Comparison of ENCODE assay signal across 27 mouse cellular contexts in genomic region chr11:96995031-96995430, GRCm38 (mm10). TPM values are rescaled to one million over a fixed set of nuclear protein-coding genes. Genes with fewer than 3 reads are reported as not detected.
DNase-seq lines count a peak whose midpoint lies in the region; ATAC-seq and TF ChIP-seq lines count a peak whose summit lies in the region.
"Had no signal": no experiment of that assay in that cellular context is flagged by ENCODE, and none has a peak within 500 bp of the region (broad histone marks: within the 10 kb centered on the region; RNA-seq: fewer than 3 reads in every experiment).

No protein-coding gene starts in this region.

- H3K9me3 ChIP-seq in kidney, embryonic 14.5 days (ENCODE audit: control insufficient read depth, low read length) = no peaks in the 10 kb centered on the region
- no peaks in the 10 kb centered on the region for H3K9me3 ChIP-seq in stomach, embryonic 16.5 days (replicated peaks; ENCODE audit: control insufficient read depth, low read length)
- H3K9me3 ChIP-seq in stomach, postnatal 0 days (ENCODE audit: control insufficient read depth, low read length) = no peaks in the 10 kb centered on the region
- no peaks in the 10 kb centered on the region for H3K9me3 ChIP-seq in intestine, embryonic 15.5 days
- H3K9me3 ChIP-seq: limb, embryonic 15.5 days; midbrain, embryonic 12.5 days; neural tube, embryonic 13.5 days had no signal

- no peak for TF ChIP-seq EP300 in stomach, postnatal 0 days (optimal IDR thresholded peaks at IDR 0.05)

- peaks cover 17% of the 10 kb centered on the region; the same call in 1 of the 2 replicates for H3K27me3 ChIP-seq in kidney, embryonic 14.5 days (ENCODE audit: control insufficient read depth, insufficient read depth, low read length)
- H3K27me3 ChIP-seq in stomach, embryonic 16.5 days (ENCODE audit: control insufficient read depth, insufficient read depth, low read length) = 0 out of 2 replicates have a peak, but pooled peaks cover 5% of the 10 kb centered on the region
- no peaks in the 10 kb centered on the region for H3K27me3 ChIP-seq in stomach, postnatal 0 days (ENCODE audit: control insufficient read depth, insufficient read depth, low read length)
- peaks cover 4% of the 10 kb centered on the region for H3K27me3 ChIP-seq in intestine, embryonic 15.5 days (replicated peaks)

- no peak overlapping the region for H3K4me2 ChIP-seq in kidney, embryonic 14.5 days (replicated peaks; ENCODE audit: low read depth, low read length)
- no peak overlapping the region for H3K4me2 ChIP-seq in stomach, embryonic 16.5 days (ENCODE audit: low read depth, low read length)
- no peak overlapping the region for H3K4me2 ChIP-seq in stomach, postnatal 0 days (replicated peaks; ENCODE audit: low read depth)
- no peak overlapping the region for H3K4me2 ChIP-seq in intestine, embryonic 15.5 days (replicated peaks)
- H3K4me2 ChIP-seq: heart, embryonic 11.5 days; limb, embryonic 15.5 days; midbrain, embryonic 12.5 days; neural tube, embryonic 13.5 days had no signal

- 0 out of 2 replicates have a peak, but pooled peaks have one; percentile 14 for ATAC-seq in kidney, embryonic 14.5 days (ENCODE audit: low FRiP score, low TSS enrichment)
- ATAC-seq in stomach, embryonic 16.5 days (ENCODE audit: insufficient read depth, low FRiP score) = no peak
- ATAC-seq in stomach, postnatal 0 days (ENCODE audit: low FRiP score, low TSS enrichment) = no peak
- no peak for ATAC-seq in intestine, embryonic 15.5 days
- ATAC-seq: forebrain, embryonic 14.5 days; lung, postnatal 0 days had no signal

- H3K9ac ChIP-seq in kidney, embryonic 14.5 days (ENCODE audit: low read depth, low read length) = no peak overlapping the region
- peak overlapping the region; percentile 16; the same call in 1 of the 2 replicates for H3K9ac ChIP-seq in stomach, embryonic 16.5 days (ENCODE audit: low read length)
- no peak overlapping the region for H3K9ac ChIP-seq in stomach, postnatal 0 days (ENCODE audit: low read length)
- no peak overlapping the region for H3K9ac ChIP-seq in intestine, embryonic 15.5 days
- H3K9ac ChIP-seq: limb, embryonic 15.5 days; liver, embryonic 14.5 days; midbrain, embryonic 12.5 days; neural tube, embryonic 13.5 days had no signal

- H3K27ac ChIP-seq in kidney, embryonic 14.5 days (ENCODE audit: low read depth, low read length) = no peak overlapping the region
- no peak overlapping the region for H3K27ac ChIP-seq in stomach, embryonic 16.5 days (ENCODE audit: low read length)
- H3K27ac ChIP-seq in stomach, postnatal 0 days (replicated peaks) = no peak overlapping the region
- H3K27ac ChIP-seq in intestine, embryonic 15.5 days = no peak overlapping the region
- H3K27ac ChIP-seq: kidney, postnatal 0 days; limb, embryonic 15.5 days; liver, embryonic 14.5 days; midbrain, embryonic 12.5 days; neural tube, embryonic 13.5 days had no signal

- H3K4me3 ChIP-seq in kidney, embryonic 14.5 days (ENCODE audit: low read length) = no peak overlapping the region
- no peak overlapping the region for H3K4me3 ChIP-seq in stomach, embryonic 16.5 days (replicated peaks; ENCODE audit: low read length)
- H3K4me3 ChIP-seq in stomach, postnatal 0 days (ENCODE audit: low read depth, low read length) = no peak overlapping the region
- H3K4me3 ChIP-seq in intestine, embryonic 15.5 days (replicated peaks) = no peak overlapping the region
- H3K4me3 ChIP-seq: limb, embryonic 15.5 days; midbrain, embryonic 12.5 days; neural tube, embryonic 13.5 days had no signal

- H3K4me1 ChIP-seq in kidney, embryonic 14.5 days (ENCODE audit: control insufficient read depth, insufficient read depth, low read length) = peaks cover 36% of the 10 kb centered on the region
- peaks cover 8% of the 10 kb centered on the region; the same call in 1 of the 2 replicates for H3K4me1 ChIP-seq in stomach, embryonic 16.5 days (ENCODE audit: control insufficient read depth, insufficient read depth, low read length)
- H3K4me1 ChIP-seq in stomach, postnatal 0 days (replicated peaks; ENCODE audit: control insufficient read depth, insufficient read depth) = no peaks in the 10 kb centered on the region
- peaks cover 28% of the 10 kb centered on the region for H3K4me1 ChIP-seq in intestine, embryonic 15.5 days (replicated peaks)

- DNase-seq in kidney, postnatal 36 days = no peak
- no peak for DNase-seq in stomach, postnatal 0 days (ENCODE audit: low spot score)
- peak; percentile 76 for DNase-seq in adipocyte (ENCODE audit: low spot score)
- no peak for DNase-seq in gastrocnemius, postnatal 4 days (ENCODE audit: low spot score in 2 of 2)
- DNase-seq: adrenal gland, adult 8-10 months; cerebellum, adult 11-12 months; cerebellum, postnatal 10 days; kidney, adult 11 months; retina, postnatal 1 day; right cerebral cortex, postnatal 25 days; spleen, adult 18-20 months; thymus, postnatal 36 days had no signal

- TF ChIP-seq CTCF in stomach, postnatal 0 days (IDR thresholded peaks at IDR 0.05; ENCODE audit: low read depth) = no peak

- no peaks in the 10 kb centered on the region for H3K36me3 ChIP-seq in kidney, embryonic 14.5 days (ENCODE audit: control insufficient read depth, insufficient read depth, low read length)
- H3K36me3 ChIP-seq in stomach, embryonic 16.5 days (ENCODE audit: control insufficient read depth, insufficient read depth, low read length) = no peaks in the 10 kb centered on the region
- no peaks in the 10 kb centered on the region for H3K36me3 ChIP-seq in stomach, postnatal 0 days (ENCODE audit: control insufficient read depth, insufficient read depth, low read length)
- no peaks in the 10 kb centered on the region for H3K36me3 ChIP-seq in intestine, embryonic 15.5 days
- H3K36me3 ChIP-seq: limb, embryonic 15.5 days; midbrain, embryonic 12.5 days; neural tube, embryonic 13.5 days had no signal

- WGBS in kidney, embryonic 14.5 days = 26% methylated on average over 5 of the region's 5 CpGs
- 42% methylated on average over 5 of the region's 5 CpGs for WGBS in stomach, embryonic 16.5 days
- WGBS in stomach, postnatal 0 days = 31% methylated on average over 5 of the region's 5 CpGs
- 45% methylated on average over 5 of the region's 5 CpGs for WGBS in intestine, embryonic 15.5 days

RNA-seq across cellular contexts. Expression of gene Sp2, which starts 12.3 kb away (rescaled TPM):
- polyA plus RNA-seq in kidney, embryonic 14.5 days (2014; fragmentation: Nextera tagmentation; extraction: Ambion mirVana) = 13.3 and 23.9 TPM in 2 replicates
- polyA plus RNA-seq in stomach, embryonic 16.5 days (2015; fragmentation: Nextera tagmentation; extraction: Ambion mirVana) = 13.4 and 14.6 TPM in 2 replicates
- 5.8 and 7.1 TPM in 2 replicates for polyA plus RNA-seq in stomach, postnatal 0 days (2015; fragmentation: Nextera tagmentation; extraction: Ambion mirVana)
- total RNA-seq in gastrocnemius, postnatal 4 days (2021) = 10 to 100 TPM; 15.1 to 16.5 TPM
- 13.3 and 15.1 TPM in 2 replicates for polyA plus RNA-seq in intestine, embryonic 15.5 days (2015; fragmentation: Nextera tagmentation; extraction: Ambion mirVana)

RNA-seq across cellular contexts. Expression of gene Sp6, which starts 18.2 kb away (rescaled TPM):
- 0.57 and 0.60 TPM in 2 replicates for polyA plus RNA-seq in kidney, embryonic 14.5 days (2014; fragmentation: Nextera tagmentation; extraction: Ambion mirVana)
- polyA plus RNA-seq in stomach, embryonic 16.5 days (2015; fragmentation: Nextera tagmentation; extraction: Ambion mirVana) = 6.1 and 9.7 TPM in 2 replicates
- 21.2 and 22.0 TPM in 2 replicates for polyA plus RNA-seq in stomach, postnatal 0 days (2015; fragmentation: Nextera tagmentation; extraction: Ambion mirVana)
- under 1 TPM; 0.27 to 0.34 TPM for total RNA-seq in gastrocnemius, postnatal 4 days (2021)
- 0.29 and 0.30 TPM in 2 replicates for polyA plus RNA-seq in intestine, embryonic 15.5 days (2015; fragmentation: Nextera tagmentation; extraction: Ambion mirVana)
- total RNA-seq: monocyte, adult 5-6 weeks had no signal
- polyA plus RNA-seq: heart, postnatal 0 days; hindbrain, embryonic 11.5 days had no signal

RNA-seq across cellular contexts. Expression of gene Scrn2, which starts 34.7 kb away (rescaled TPM):
- polyA plus RNA-seq in kidney, embryonic 14.5 days (2014; fragmentation: Nextera tagmentation; extraction: Ambion mirVana) = 24.4 and 29.9 TPM in 2 replicates
- 20.3 and 20.7 TPM in 2 replicates for polyA plus RNA-seq in stomach, embryonic 16.5 days (2015; fragmentation: Nextera tagmentation; extraction: Ambion mirVana)
- polyA plus RNA-seq in stomach, postnatal 0 days (2015; fragmentation: Nextera tagmentation; extraction: Ambion mirVana) = 11.8 and 12.5 TPM in 2 replicates
- 10 to 100 TPM; 12.2 to 15.8 TPM for total RNA-seq in gastrocnemius, postnatal 4 days (2021)
- 18.1 and 21.9 TPM in 2 replicates for polyA plus RNA-seq in intestine, embryonic 15.5 days (2015; fragmentation: Nextera tagmentation; extraction: Ambion mirVana)

RNA-seq across cellular contexts. Expression of gene Lrrc46, which starts 46.2 kb away (rescaled TPM):
- polyA plus RNA-seq in kidney, embryonic 14.5 days (2014; fragmentation: Nextera tagmentation; extraction: Ambion mirVana) = 1.6 and 1.7 TPM in 2 replicates
- 0.34 and 0.62 TPM in 2 replicates for polyA plus RNA-seq in stomach, embryonic 16.5 days (2015; fragmentation: Nextera tagmentation; extraction: Ambion mirVana)
- polyA plus RNA-seq in stomach, postnatal 0 days (2015; fragmentation: Nextera tagmentation; extraction: Ambion mirVana) = 0.36 and 0.45 TPM in 2 replicates
- total RNA-seq in gastrocnemius, postnatal 4 days (2021) = under 1 TPM in 1 of 2 experiments, not detected in 1; 0.47 TPM
- polyA plus RNA-seq in intestine, embryonic 15.5 days (2015; fragmentation: Nextera tagmentation; extraction: Ambion mirVana) = 0.40 and 0.45 TPM in 2 replicates
- total RNA-seq: gastrocnemius, adult 8-10 months; monocyte, adult 5-6 weeks had no signal

RNA-seq across cellular contexts. Expression of gene Mrpl10, which starts 46.3 kb away (rescaled TPM):
- 89.4 and 99.6 TPM in 2 replicates for polyA plus RNA-seq in kidney, embryonic 14.5 days (2014; fragmentation: Nextera tagmentation; extraction: Ambion mirVana)
- polyA plus RNA-seq in stomach, embryonic 16.5 days (2015; fragmentation: Nextera tagmentation; extraction: Ambion mirVana) = 76.7 and 78.9 TPM in 2 replicates
- polyA plus RNA-seq in stomach, postnatal 0 days (2015; fragmentation: Nextera tagmentation; extraction: Ambion mirVana) = 56.3 and 60.8 TPM in 2 replicates
- total RNA-seq in gastrocnemius, postnatal 4 days (2021) = 10 to 100 TPM; 56.4 to 59.2 TPM
- polyA plus RNA-seq in intestine, embryonic 15.5 days (2015; fragmentation: Nextera tagmentation; extraction: Ambion mirVana) = 86.9 and 88.7 TPM in 2 replicates
